Comparison of ENCODE assay signal across 9 mouse cellular contexts in the genomic region with DNA sequence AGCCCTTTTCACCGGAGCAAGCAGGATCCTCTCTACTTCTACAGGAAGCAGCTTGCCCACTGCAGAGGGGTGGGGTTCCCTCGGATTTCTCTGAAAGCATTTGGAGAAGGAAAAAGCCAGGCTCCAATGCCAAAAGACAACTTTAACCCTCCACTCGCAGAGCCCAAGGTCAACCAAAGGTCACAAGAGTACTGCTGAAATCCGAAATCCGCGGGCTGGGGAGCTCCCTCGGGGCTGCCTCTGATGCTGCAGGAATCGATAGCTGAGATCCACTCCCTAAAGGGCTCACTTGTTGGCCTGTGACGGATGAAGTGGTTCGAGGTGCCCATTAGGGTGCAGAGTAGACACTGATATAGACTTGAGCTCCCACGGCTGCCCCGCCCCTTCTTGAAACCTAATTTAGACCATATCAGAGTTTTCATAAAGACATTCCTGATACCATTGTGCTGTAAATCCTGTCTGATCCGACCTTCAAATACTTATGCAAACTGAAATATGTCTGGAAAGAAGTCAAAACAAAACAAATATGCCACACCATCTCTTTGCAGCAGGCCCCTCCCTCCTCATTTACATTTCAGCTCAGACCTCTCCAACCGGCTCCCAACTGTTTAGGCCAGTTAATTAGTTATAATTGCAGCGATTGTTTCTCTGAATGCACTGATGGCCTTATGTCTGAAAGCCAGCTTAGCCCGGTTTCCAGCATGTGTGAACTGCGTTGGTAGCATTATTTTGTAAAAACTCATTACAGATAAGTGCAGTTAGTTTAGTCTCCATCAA.
DNase-seq lines count a peak whose midpoint lies in the region; ATAC-seq and TF ChIP-seq lines count a peak whose summit lies in the region.
"Had no signal": no experiment of that assay in that cellular context is flagged by ENCODE, and none has a peak within 500 bp of the region (broad histone marks: within the 10 kb centered on the region; RNA-seq: fewer than 3 reads in every experiment).

No protein-coding gene starts in this region.

- TF ChIP-seq CTCF in CH12.LX (conservative IDR thresholded peaks at IDR 0.05 in 1 of 2, IDR thresholded peaks at IDR 0.05 in 1 of 2; ENCODE audit: low read depth in 2 of 2, low read length in 2 of 2), result no peak

- H3K27me3 ChIP-seq in CH12.LX (replicated peaks), result no peaks in the 10 kb centered on the region
- H3K27me3 ChIP-seq in forebrain, embryonic 10.5 days (ENCODE audit: poor library complexity, severe bottlenecking), result no peaks in the 10 kb centered on the region
- H3K27me3 ChIP-seq in kidney, embryonic 15.5 days, result no peaks in the 10 kb centered on the region

- 42% methylated on average over 17 of the region's 17 CpGs for WGBS in forebrain, embryonic 10.5 days
- 22% methylated on average over 17 of the region's 17 CpGs for WGBS in kidney, embryonic 15.5 days

- H3K9me3 ChIP-seq in CH12.LX (replicated peaks; ENCODE audit: low read length), result peaks cover 2% of the 10 kb centered on the region
- no peaks in the 10 kb centered on the region for H3K9me3 ChIP-seq in forebrain, embryonic 10.5 days
- no peaks in the 10 kb centered on the region for H3K9me3 ChIP-seq in kidney, embryonic 15.5 days (replicated peaks)

- dilution Hi-C loops in CH12.LX (cut with MboI; ENCODE audit: extremely low pct_ligation_motif_present, extremely low pct_unique_long_range_greater_than_20kb, low sequenced_read_pairs), result no loop called here

- peak; percentile 93 for DNase-seq in heart, adult 11 months
- no peak for DNase-seq in heart, adult 8-10 months (ENCODE audit: low spot score)
- DNase-seq in CH12.LX (ENCODE audit: extremely low read depth), result peak; percentile 33
- no peak for DNase-seq in forebrain, embryonic 10.5 days (ENCODE audit: extremely low spot score, low spot score)
- DNase-seq in right cerebral cortex, postnatal 14 days, result no peak
- DNase-seq in cerebellum, postnatal 25 days, result no peak

- H3K27ac ChIP-seq in CH12.LX (ENCODE audit: insufficient read depth, low read depth), result peak overlapping the region; percentile 55
- H3K27ac ChIP-seq in forebrain, embryonic 10.5 days, result peak overlapping the region; percentile 67
- peak overlapping the region; percentile 81 for H3K27ac ChIP-seq in kidney, embryonic 15.5 days

- H3K4me3 ChIP-seq in CH12.LX (replicated peaks in 1 of 3; ENCODE audit: low read depth in 2 of 3, low read length in 2 of 3, poor library complexity in 1 of 3), result peak overlapping the region in 2 of 3 experiments; percentile 30 to 42
- H3K4me3 ChIP-seq in forebrain, embryonic 10.5 days, result no peak overlapping the region
- H3K4me3 ChIP-seq in kidney, embryonic 15.5 days (replicated peaks), result no peak overlapping the region
- H3K4me3 ChIP-seq: myocyte had no signal

- in situ Hi-C loops in CH12.LX (cut with MboI; ENCODE audit: low pct_ligation_motif_present, low pct_unique_long_range_greater_than_20kb, low sequenced_read_pairs), result loop anchor here (10.0 kb wide), 2 partner anchors 165 to 275 kb away; no protein-coding TSS in a partner anchor

- no peak for TF ChIP-seq EP300 in CH12.LX (IDR thresholded peaks at IDR 0.05; ENCODE audit: low read length)

- H3K4me1 ChIP-seq in CH12.LX (ENCODE audit: control insufficient read depth in 1 of 2, insufficient read depth in 2 of 2), result peaks cover 20 to 61% of the 10 kb centered on the region in 2 experiments
- H3K4me1 ChIP-seq in forebrain, embryonic 10.5 days, result peaks cover 34% of the 10 kb centered on the region
- H3K4me1 ChIP-seq in kidney, embryonic 15.5 days, result peaks cover 43% of the 10 kb centered on the region

- H3K4me2 ChIP-seq in CH12.LX (ENCODE audit: insufficient read depth, low read depth, poor library complexity, severe bottlenecking), result peak overlapping the region; percentile 72
- peak overlapping the region; percentile 40 for H3K4me2 ChIP-seq in kidney, embryonic 15.5 days

- H3K36me3 ChIP-seq in CH12.LX (replicated peaks in 1 of 2; ENCODE audit: control insufficient read depth in 1 of 2, insufficient read depth in 1 of 2, low read length in 1 of 2), result no peaks in the 10 kb centered on the region
- no peaks in the 10 kb centered on the region for H3K36me3 ChIP-seq in forebrain, embryonic 10.5 days (replicated peaks)
- no peaks in the 10 kb centered on the region for H3K36me3 ChIP-seq in kidney, embryonic 15.5 days

- 0 out of 2 replicates have a peak, but pooled peaks have one; percentile 8 for ATAC-seq in kidney, embryonic 15.5 days (replicated peaks; ENCODE audit: low FRiP score)
- ATAC-seq in granulocyte monocyte progenitor cell, adult 5-6 weeks (replicated peaks; ENCODE audit: poor library complexity, severe bottlenecking), result no peak

- peak; percentile 17 for TF ChIP-seq RAD21 in CH12.LX (IDR thresholded peaks at IDR 0.05; ENCODE audit: low read depth, low read length)

- H3K79me2 ChIP-seq in CH12.LX (replicated peaks; ENCODE audit: control insufficient read depth, extremely low read depth, insufficient read depth, poor library complexity, severe bottlenecking), result no peaks in the 10 kb centered on the region

- no peak for TF ChIP-seq POLR2A in CH12.LX (IDR thresholded peaks at IDR 0.05; ENCODE audit: low read depth, low read length)

- H3K9ac ChIP-seq in CH12.LX (ENCODE audit: insufficient read depth, low read depth), result peak overlapping the region; percentile 18
- H3K9ac ChIP-seq in kidney, embryonic 15.5 days, result no peak overlapping the region

TF ChIP-seq in CH12.LX, 34 proteins besides CTCF, POLR2A, EP300 and RAD21:
- TF ChIP-seq ZC3H11A (IDR thresholded peaks at IDR 0.05; ENCODE audit: low read depth, low read length) (no peak), CHD1 (IDR thresholded peaks at IDR 0.05; ENCODE audit: low read depth, low read length) (peak; percentile 55; the same call in 1 of the 2 replicates), MAZ (IDR thresholded peaks at IDR 0.05; ENCODE audit: low read depth, low read length) (0 out of 2 replicates have a peak, but pooled peaks have one; percentile 15)

Comparison
In these comparisons a context has a peak if more than half of its experiments do, and no peak if none do; other contexts are left out.
1. DNase-seq: peak in heart, adult 11 months (single experiment) and CH12.LX (single experiment); none in heart, adult 8-10 months (single experiment), forebrain, embryonic 10.5 days (single experiment), right cerebral cortex, postnatal 14 days (single experiment) and cerebellum, postnatal 25 days (0 of 2).
2. H3K4me3 ChIP-seq: peak in CH12.LX (2 of 3); none in forebrain, embryonic 10.5 days (single experiment) and kidney, embryonic 15.5 days (single experiment).
3. Peak in every context shown above with its lines, with median percentiles within 50 percentile points of each other: H3K27ac ChIP-seq.